Mouse (Mus musculus) adrenal gland, adult 8-10 months (tissue): Measurements from ENCODE around the gene Dhx36. TPM values are rescaled to one million over a fixed set of nuclear protein-coding genes. Genes with fewer than 3 reads are reported as not detected.
A peak's percentile ranks its signal among the peaks of the same experiment; 100 is the strongest.

ENCODE experiments used
- DNase-seq: peaks from one replicate; pipeline ENCODE4 v3.0.0; 2022
- total RNA-seq, 4 experiments: library from RNA; stranded (reverse); gene quantifications; 2 replicates each; pipeline ENCODE4 v1.2.4; 2022

Dhx36 gene
- 10 to 100 TPM; 34.4 to 46.4 (median 42.1) TPM for total RNA-seq

GRCm38 (mm10) chr3:62506488-62507205 lies at the start of gene Dhx36:
Gene Dhx36, minus strand, starts transcription at chr3:62507004.
- peak; percentile 95 for DNase-seq

GRCm38 (mm10) chr3:62527593-62527992 lies 20.8 kb upstream of the Dhx36 start:
- no peak for DNase-seq

GRCm38 (mm10) chr3:62527160-62527559 lies 20.4 kb upstream of the Dhx36 start:
- no peak for DNase-seq

- no peak for DNase-seq
These were observed 423 bp upstream of the Dhx36 start for GRCm38 (mm10) chr3:62507206-62507647.

- no peak for DNase-seq
These were observed 1.5 kb downstream of the Dhx36 start for GRCm38 (mm10) chr3:62505166-62505900.

GRCm38 (mm10) chr3:62499327-62499726 lies 7.5 kb downstream of the Dhx36 start:
- DNase-seq, result no peak

GRCm38 (mm10) chr3:62492568-62492967 lies 14.2 kb downstream of the Dhx36 start:
- no peak for DNase-seq

GRCm38 (mm10) chr3:62484340-62484739 lies 22.5 kb downstream of the Dhx36 start:
- no peak for DNase-seq

GRCm38 (mm10) chr3:62470179-62470578 lies 36.6 kb downstream of the Dhx36 start:
- no peak for DNase-seq

- no peak for DNase-seq
These were observed 42.5 kb downstream of the Dhx36 start for GRCm38 (mm10) chr3:62464276-62464675.

- DNase-seq, result no peak
These were observed 47.3 kb downstream of the Dhx36 start for GRCm38 (mm10) chr3:62459483-62459882.

GRCm38 (mm10) chr3:62458284-62459013 lies 48.4 kb downstream of the Dhx36 start:
- peak; percentile 32 for DNase-seq

GRCm38 (mm10) chr3:62455854-62456253 lies 51.0 kb downstream of the Dhx36 start:
- DNase-seq, result no peak

GRCm38 (mm10) chr3:62454096-62454495 lies 52.7 kb downstream of the Dhx36 start:
- DNase-seq, result no peak

- no peak for DNase-seq
These were observed 53.8 kb downstream of the Dhx36 start for GRCm38 (mm10) chr3:62452961-62453360.

GRCm38 (mm10) chr3:62449871-62450496 lies 56.8 kb downstream of the Dhx36 start:
- no peak for DNase-seq

- no peak for DNase-seq
These were observed 59.7 kb downstream of the Dhx36 start for GRCm38 (mm10) chr3:62447151-62447550.

- DNase-seq, result no peak
These were observed 60.5 kb downstream of the Dhx36 start for GRCm38 (mm10) chr3:62446271-62446670.

- DNase-seq, result no peak
These were observed 63.1 kb downstream of the Dhx36 start for GRCm38 (mm10) chr3:62443582-62444194.

GRCm38 (mm10) chr3:62440431-62440969 lies 66.3 kb downstream of the Dhx36 start:
- DNase-seq, result no peak

GRCm38 (mm10) chr3:62435923-62436322 lies 70.9 kb downstream of the Dhx36 start:
- DNase-seq, result no peak

- no peak for DNase-seq
These were observed 73.1 kb downstream of the Dhx36 start for GRCm38 (mm10) chr3:62433675-62434074.
